ENCODE assay signal across 8 mouse cellular contexts in the genomic region with DNA sequence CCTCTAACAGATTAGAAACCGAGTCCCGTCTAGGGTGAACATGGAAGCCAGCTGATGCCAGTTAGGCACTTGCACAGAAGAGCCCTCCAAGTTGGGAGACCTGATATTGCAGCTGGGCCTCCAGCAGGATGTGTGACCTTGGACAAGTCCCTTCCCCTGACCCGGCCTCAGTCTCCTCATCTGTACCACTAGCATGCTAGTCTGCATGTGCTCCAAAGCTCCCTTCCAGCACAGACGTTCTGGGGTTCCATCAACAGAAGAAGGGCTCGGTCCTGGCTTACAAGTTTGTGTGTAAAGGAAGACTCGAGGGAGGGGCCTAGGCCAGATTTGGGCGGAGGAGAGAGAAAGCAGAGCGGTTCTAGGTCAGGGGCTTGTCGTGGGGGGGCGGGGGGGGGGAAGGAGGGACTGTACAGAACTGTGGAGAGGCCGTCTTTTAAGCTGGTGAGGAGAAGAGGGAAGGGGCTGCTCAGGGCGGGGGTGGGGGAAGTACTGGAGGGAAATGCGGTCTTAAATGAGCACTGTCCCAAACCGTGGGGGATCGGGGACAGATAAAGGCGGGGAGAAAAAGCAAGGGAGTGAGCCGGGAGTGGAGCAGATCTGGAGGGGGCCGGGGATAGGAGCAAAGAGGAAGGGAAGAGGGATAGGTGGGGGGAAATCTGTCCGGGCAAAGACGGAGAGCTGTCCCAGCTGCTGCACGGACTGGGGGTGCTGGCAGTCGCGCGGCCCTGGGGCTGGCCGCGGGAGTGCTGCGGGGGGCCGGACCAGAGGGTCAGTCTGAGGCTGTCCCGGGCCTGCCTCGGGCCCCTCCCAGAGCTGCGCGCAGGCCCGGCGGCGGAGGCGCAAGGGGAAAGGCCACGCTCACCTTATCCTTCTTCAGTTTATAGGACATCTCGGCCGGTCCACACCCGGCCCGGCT. TPM values are rescaled to one million over a fixed set of nuclear protein-coding genes. Genes with fewer than 3 reads are reported as not detected.
DNase-seq lines count a peak whose midpoint lies in the region; ATAC-seq and TF ChIP-seq lines count a peak whose summit lies in the region.

No protein-coding gene starts in this region.

- H3K9me3 ChIP-seq in E14TG2a.4 (ENCODE audit: low read length), result no peaks in the 10 kb centered on the region
- no peaks in the 10 kb centered on the region for H3K9me3 ChIP-seq in embryonic facial prominence, embryonic 14.5 days (ENCODE audit: control insufficient read depth, low read length)
- no peaks in the 10 kb centered on the region for H3K9me3 ChIP-seq in limb, embryonic 12.5 days
- H3K9me3 ChIP-seq in neural tube, embryonic 12.5 days, result no peaks in the 10 kb centered on the region

- 6% methylated on average over 25 of the region's 41 CpGs for WGBS in embryonic facial prominence, embryonic 14.5 days
- WGBS in limb, embryonic 12.5 days, result 5% methylated on average over 40 of the region's 41 CpGs
- 6% methylated on average over 39 of the region's 41 CpGs for WGBS in neural tube, embryonic 12.5 days

- H3K36me3 ChIP-seq in E14TG2a.4 (ENCODE audit: insufficient read depth, low read length), result peaks cover 39% of the 10 kb centered on the region
- H3K36me3 ChIP-seq in embryonic facial prominence, embryonic 14.5 days (ENCODE audit: control insufficient read depth, insufficient read depth, low read length), result peaks cover 8% of the 10 kb centered on the region; the same call in 1 of the 2 replicates
- H3K36me3 ChIP-seq in limb, embryonic 12.5 days, result peaks cover 16% of the 10 kb centered on the region
- peaks cover 4% of the 10 kb centered on the region; the same call in 1 of the 2 replicates for H3K36me3 ChIP-seq in neural tube, embryonic 12.5 days

- H3K27me3 ChIP-seq in E14TG2a.4 (ENCODE audit: insufficient read depth, low read length), result peaks cover 10% of the 10 kb centered on the region; the same call in 1 of the 2 replicates
- H3K27me3 ChIP-seq in embryonic facial prominence, embryonic 14.5 days (replicated peaks; ENCODE audit: control insufficient read depth, insufficient read depth, low read length), result no peaks in the 10 kb centered on the region
- no peaks in the 10 kb centered on the region for H3K27me3 ChIP-seq in limb, embryonic 12.5 days
- H3K27me3 ChIP-seq in neural tube, embryonic 12.5 days (replicated peaks), result no peaks in the 10 kb centered on the region

- peak overlapping the region; percentile 99 for H3K4me3 ChIP-seq in E14TG2a.4 (replicated peaks; ENCODE audit: low read length)
- H3K4me3 ChIP-seq in embryonic facial prominence, embryonic 14.5 days (ENCODE audit: low read depth, low read length), result peak overlapping the region; percentile 94
- peak overlapping the region; percentile 89 for H3K4me3 ChIP-seq in limb, embryonic 12.5 days (replicated peaks)
- H3K4me3 ChIP-seq in neural tube, embryonic 12.5 days, result peak overlapping the region; percentile 92

- peak overlapping the region; percentile 74 for H3K4me2 ChIP-seq in embryonic facial prominence, embryonic 14.5 days (ENCODE audit: low read depth, low read length)
- H3K4me2 ChIP-seq in limb, embryonic 12.5 days, result peak overlapping the region; percentile 87
- H3K4me2 ChIP-seq in neural tube, embryonic 12.5 days (replicated peaks), result peak overlapping the region; percentile 82

- TF ChIP-seq CTCF in E14TG2a.4 (conservative IDR thresholded peaks at IDR 0.05; ENCODE audit: low read length), result no peak

- peak; percentile 93 for DNase-seq in heart, adult 11 months
- no peak for DNase-seq in heart, postnatal 4 days
- DNase-seq in embryonic facial prominence, embryonic 14.5 days (ENCODE audit: low spot score), result no peak
- DNase-seq in natural killer cell, adult 2 months (ENCODE audit: low spot score in 2 of 2), result no peak
- DNase-seq in layer of hippocampus, adult 11-12 months (ENCODE audit: low spot score), result no peak

- H3K4me1 ChIP-seq in E14TG2a.4 (replicated peaks; ENCODE audit: low read depth, low read length), result peaks cover 63% of the 10 kb centered on the region
- peaks cover 17% of the 10 kb centered on the region for H3K4me1 ChIP-seq in embryonic facial prominence, embryonic 14.5 days (ENCODE audit: control insufficient read depth, insufficient read depth, low read length)
- H3K4me1 ChIP-seq in limb, embryonic 12.5 days (replicated peaks), result peaks cover 36% of the 10 kb centered on the region
- peaks cover 35% of the 10 kb centered on the region for H3K4me1 ChIP-seq in neural tube, embryonic 12.5 days

- H3K9ac ChIP-seq in embryonic facial prominence, embryonic 14.5 days (ENCODE audit: low read depth, low read length), result peak overlapping the region; percentile 97
- peak overlapping the region; percentile 91 for H3K9ac ChIP-seq in limb, embryonic 12.5 days (replicated peaks)
- peak overlapping the region; percentile 93 for H3K9ac ChIP-seq in neural tube, embryonic 12.5 days

- ATAC-seq in embryonic facial prominence, embryonic 14.5 days (ENCODE audit: low read depth), result peak; percentile 70
- ATAC-seq in limb, embryonic 12.5 days (ENCODE audit: insufficient number of reproducible peaks, insufficient read depth, low FRiP score, low TSS enrichment, low read depth), result peak; percentile 76
- peak; percentile 77 for ATAC-seq in neural tube, embryonic 12.5 days (ENCODE audit: low FRiP score, low read depth)

- H3K27ac ChIP-seq in embryonic facial prominence, embryonic 14.5 days (replicated peaks; ENCODE audit: low read depth, low read length), result peak overlapping the region; percentile 90
- H3K27ac ChIP-seq in limb, embryonic 12.5 days, result peak overlapping the region; percentile 93
- peak overlapping the region; percentile 67 for H3K27ac ChIP-seq in neural tube, embryonic 12.5 days

RNA-seq across cellular contexts. Expression of gene Ppp2r5d, which starts 0.7 kb away (rescaled TPM):
- 10 to 100 TPM; 41.5 to 42.9 TPM for total RNA-seq in heart, postnatal 4 days (2021)
- polyA plus RNA-seq in embryonic facial prominence, embryonic 14.5 days (2014; fragmentation: Nextera tagmentation; extraction: Ambion mirVana), result 79.5 and 87.5 TPM in 2 replicates
- polyA plus RNA-seq in limb, embryonic 12.5 days (2016; fragmentation: Nextera tagmentation; extraction: Ambion mirVana), result 108 and 117 TPM in 2 replicates
- polyA plus RNA-seq in neural tube, embryonic 12.5 days (2016; fragmentation: Nextera tagmentation; extraction: Ambion mirVana), result 89.5 and 107 TPM in 2 replicates

RNA-seq across cellular contexts. Expression of gene Pex6, which starts 7.0 kb away (rescaled TPM):
- total RNA-seq in heart, postnatal 4 days (2021), result 10 to 100 TPM; 12.0 to 14.4 TPM
- 22.2 and 26.7 TPM in 2 replicates for polyA plus RNA-seq in embryonic facial prominence, embryonic 14.5 days (2014; fragmentation: Nextera tagmentation; extraction: Ambion mirVana)
- 37.7 and 42.1 TPM in 2 replicates for polyA plus RNA-seq in limb, embryonic 12.5 days (2016; fragmentation: Nextera tagmentation; extraction: Ambion mirVana)
- 35.8 and 36.9 TPM in 2 replicates for polyA plus RNA-seq in neural tube, embryonic 12.5 days (2016; fragmentation: Nextera tagmentation; extraction: Ambion mirVana)

RNA-seq across cellular contexts. Expression of gene Klhdc3, which starts 23.5 kb away (rescaled TPM):
- 100 to 1,000 TPM; 138 to 140 TPM for total RNA-seq in heart, postnatal 4 days (2021)
- polyA plus RNA-seq in embryonic facial prominence, embryonic 14.5 days (2014; fragmentation: Nextera tagmentation; extraction: Ambion mirVana), result 113 and 133 TPM in 2 replicates
- 117 and 122 TPM in 2 replicates for polyA plus RNA-seq in limb, embryonic 12.5 days (2016; fragmentation: Nextera tagmentation; extraction: Ambion mirVana)
- 146 and 148 TPM in 2 replicates for polyA plus RNA-seq in neural tube, embryonic 12.5 days (2016; fragmentation: Nextera tagmentation; extraction: Ambion mirVana)

RNA-seq across cellular contexts. Expression of gene Gnmt, which starts 24.7 kb away (rescaled TPM):
- total RNA-seq in heart, postnatal 4 days (2021), result under 1 TPM; 0.55 to 0.74 TPM
- 1.2 and 1.6 TPM in 2 replicates for polyA plus RNA-seq in embryonic facial prominence, embryonic 14.5 days (2014; fragmentation: Nextera tagmentation; extraction: Ambion mirVana)
- 0.48 and 0.73 TPM in 2 replicates for polyA plus RNA-seq in limb, embryonic 12.5 days (2016; fragmentation: Nextera tagmentation; extraction: Ambion mirVana)
- polyA plus RNA-seq in neural tube, embryonic 12.5 days (2016; fragmentation: Nextera tagmentation; extraction: Ambion mirVana), result 0.43 and 0.49 TPM in 2 replicates

RNA-seq across cellular contexts. Expression of gene Mea1, which starts 25.6 kb away (rescaled TPM):
- 10 to 100 TPM; 62.9 to 66.8 TPM for total RNA-seq in heart, postnatal 4 days (2021)
- polyA plus RNA-seq in embryonic facial prominence, embryonic 14.5 days (2014; fragmentation: Nextera tagmentation; extraction: Ambion mirVana), result 132 and 143 TPM in 2 replicates
- 137 and 150 TPM in 2 replicates for polyA plus RNA-seq in limb, embryonic 12.5 days (2016; fragmentation: Nextera tagmentation; extraction: Ambion mirVana)
- 178 and 189 TPM in 2 replicates for polyA plus RNA-seq in neural tube, embryonic 12.5 days (2016; fragmentation: Nextera tagmentation; extraction: Ambion mirVana)
